Mouse (Mus musculus): ENCODE measurements at regions not wholly inside any gene's neighbourhood (a gene's known extent, or its start where the extent isn't known, plus 50 kb on each side); places are given as distances from the start of the nearest gene placed in this dataset.

GRCm38 (mm10) chr17:64994483-64994882, 158.6 kb upstream of the 4930583I09Rik start:
- no peak overlapping the region for H3ac ChIP-seq (ENCODE audit: control insufficient read depth, insufficient read length)
- H3K4me3 ChIP-seq = no peak overlapping the region
- no peaks in the 10 kb centered on the region for H3K27me3 ChIP-seq (ENCODE audit: control insufficient read depth, insufficient read depth, insufficient read length)
- no peak overlapping the region for H3K4me2 ChIP-seq (ENCODE audit: low read depth)
- no peaks in the 10 kb centered on the region for H3K36me3 ChIP-seq (ENCODE audit: control insufficient read depth, insufficient read depth)
- TF ChIP-seq SRF (IDR thresholded peaks at IDR 0.05; ENCODE audit: control insufficient read depth, insufficient read length, low read depth) = no peak
- TF ChIP-seq USF1 (IDR thresholded peaks at IDR 0.05; ENCODE audit: low read depth) = no peak
- TF ChIP-seq REST (IDR thresholded peaks at IDR 0.05; ENCODE audit: insufficient read depth, insufficient read length) = peak; percentile 62
- TF ChIP-seq POLR2A (IDR thresholded peaks at IDR 0.05; ENCODE audit: insufficient read length, low read depth) = no peak
- no peak for TF ChIP-seq TCF3 (IDR thresholded peaks at IDR 0.05; ENCODE audit: insufficient read length, low read depth)
- no peak for TF ChIP-seq MYOD1 (IDR thresholded peaks at IDR 0.05; ENCODE audit: control insufficient read depth in 1 of 3, insufficient read length in 2 of 3, low read depth in 2 of 3)
- no peaks in the 10 kb centered on the region for H3K79me2 ChIP-seq (ENCODE audit: control insufficient read depth, insufficient read depth)

GRCm38 (mm10) chr17:64991262-64991661, 155.4 kb upstream of the 4930583I09Rik start:
- no peak overlapping the region for H3ac ChIP-seq (ENCODE audit: control insufficient read depth, insufficient read length)
- no peak overlapping the region for H3K4me3 ChIP-seq
- H3K27me3 ChIP-seq (ENCODE audit: control insufficient read depth, insufficient read depth, insufficient read length) = no peaks in the 10 kb centered on the region
- peak overlapping the region; percentile 52 for H3K4me2 ChIP-seq (ENCODE audit: low read depth)
- no peak for TF ChIP-seq E2F4 (IDR thresholded peaks at IDR 0.05; ENCODE audit: insufficient read depth)
- peak in 1 of 3 experiments; percentile 63 for TF ChIP-seq MYOG (IDR thresholded peaks at IDR 0.05; ENCODE audit: control insufficient read depth in 1 of 3, insufficient read depth in 1 of 3, insufficient read length in 2 of 3, low read depth in 2 of 3)
- peak; percentile 71 for TF ChIP-seq TCF12 (IDR thresholded peaks at IDR 0.05; ENCODE audit: insufficient read depth, poor library complexity, severe bottlenecking)
- TF ChIP-seq POLR2A (IDR thresholded peaks at IDR 0.05; ENCODE audit: insufficient read length, low read depth) = no peak
- TF ChIP-seq MYOD1 (IDR thresholded peaks at IDR 0.05; ENCODE audit: control insufficient read depth in 1 of 3, insufficient read length in 2 of 3, low read depth in 2 of 3) = peak; percentile 76 to 85 (median 76)
- H3K79me2 ChIP-seq (ENCODE audit: control insufficient read depth, insufficient read depth) = no peaks in the 10 kb centered on the region
- H3K36me3 ChIP-seq (ENCODE audit: control insufficient read depth, insufficient read depth) = no peaks in the 10 kb centered on the region

DNA sequence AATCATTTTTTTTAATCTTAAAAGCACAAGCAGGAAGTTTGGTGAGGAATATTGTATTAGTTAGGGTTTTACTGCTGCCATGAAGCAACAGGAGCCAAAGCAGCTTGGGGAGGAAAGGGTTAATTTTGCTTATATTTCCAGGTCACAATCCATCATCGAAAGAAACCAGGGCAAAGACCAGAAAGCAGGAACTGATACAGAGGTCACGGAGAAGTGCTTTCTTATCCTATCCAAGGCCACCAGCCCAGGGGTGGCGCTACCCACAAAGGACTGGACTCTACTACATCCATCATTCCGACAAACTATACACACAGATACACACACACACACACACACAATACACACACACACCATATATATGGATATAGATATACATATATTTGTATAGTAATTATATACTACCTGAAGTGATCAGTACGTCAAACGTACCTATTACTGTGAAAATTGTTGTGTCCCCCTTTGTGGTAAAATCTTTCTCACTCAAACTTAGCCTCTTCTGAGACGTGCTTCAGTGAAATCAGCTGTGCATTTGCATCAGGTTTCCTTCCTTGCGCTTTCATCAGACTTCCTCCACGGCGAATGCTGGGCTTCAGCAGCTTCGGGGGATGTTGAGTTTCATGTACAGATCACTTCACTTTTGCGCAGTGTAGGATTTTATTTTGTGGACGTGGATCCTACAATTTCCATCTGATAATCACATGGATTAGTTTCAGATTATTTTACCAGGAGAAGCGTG, 148.6 kb upstream of the 4930583I09Rik start:
- H3ac ChIP-seq (ENCODE audit: control insufficient read depth, insufficient read length) = no peak overlapping the region
- H3K27me3 ChIP-seq (ENCODE audit: control insufficient read depth, insufficient read depth, insufficient read length) = no peaks in the 10 kb centered on the region
- H3K4me3 ChIP-seq = no peak overlapping the region
- H3K79me2 ChIP-seq (ENCODE audit: control insufficient read depth, insufficient read depth) = no peaks in the 10 kb centered on the region
- H3K36me3 ChIP-seq (ENCODE audit: control insufficient read depth, insufficient read depth) = no peaks in the 10 kb centered on the region
- no peak for TF ChIP-seq SRF (IDR thresholded peaks at IDR 0.05; ENCODE audit: control insufficient read depth, insufficient read length, low read depth)
- no peak for TF ChIP-seq E2F4 (IDR thresholded peaks at IDR 0.05; ENCODE audit: insufficient read depth)
- TF ChIP-seq REST (IDR thresholded peaks at IDR 0.05; ENCODE audit: insufficient read depth, insufficient read length) = no peak
- no peak for TF ChIP-seq MYOD1 (IDR thresholded peaks at IDR 0.05; ENCODE audit: control insufficient read depth in 1 of 3, insufficient read length in 2 of 3, low read depth in 2 of 3)
- TF ChIP-seq USF1 (IDR thresholded peaks at IDR 0.05; ENCODE audit: low read depth) = no peak
- TF ChIP-seq POLR2AphosphoS2 (IDR thresholded peaks at IDR 0.05; ENCODE audit: insufficient read length, low read depth) = no peak
- no peak for TF ChIP-seq TCF3 (IDR thresholded peaks at IDR 0.05; ENCODE audit: insufficient read length, low read depth)
- TF ChIP-seq MYOG (IDR thresholded peaks at IDR 0.05; ENCODE audit: control insufficient read depth in 1 of 3, insufficient read depth in 1 of 3, insufficient read length in 2 of 3, low read depth in 2 of 3) = no peak
- no peak for TF ChIP-seq POLR2A (IDR thresholded peaks at IDR 0.05; ENCODE audit: insufficient read length, low read depth)
- no peak overlapping the region for H3K4me2 ChIP-seq (ENCODE audit: low read depth)

- no peaks in the 10 kb centered on the region for H3K79me2 ChIP-seq (ENCODE audit: control insufficient read depth, insufficient read depth)
- no peak overlapping the region for H3K4me2 ChIP-seq (ENCODE audit: low read depth)
- H3K36me3 ChIP-seq (ENCODE audit: control insufficient read depth, insufficient read depth) = no peaks in the 10 kb centered on the region
- no peak overlapping the region for H3K4me3 ChIP-seq
- no peaks in the 10 kb centered on the region for H3K27me3 ChIP-seq (ENCODE audit: control insufficient read depth, insufficient read depth, insufficient read length)
- no peak overlapping the region for H3ac ChIP-seq (ENCODE audit: control insufficient read depth, insufficient read length)
- TF ChIP-seq TCF12 (IDR thresholded peaks at IDR 0.05; ENCODE audit: insufficient read depth, poor library complexity, severe bottlenecking) (no peak), SRF (IDR thresholded peaks at IDR 0.05; ENCODE audit: control insufficient read depth, insufficient read length, low read depth) (no peak), REST (IDR thresholded peaks at IDR 0.05; ENCODE audit: insufficient read depth, insufficient read length) (no peak), MAX (IDR thresholded peaks at IDR 0.05; ENCODE audit: low read depth) (no peak), POLR2A (IDR thresholded peaks at IDR 0.05; ENCODE audit: insufficient read length, low read depth) (no peak), TCF3 (IDR thresholded peaks at IDR 0.05; ENCODE audit: insufficient read length, low read depth) (no peak), USF1 (IDR thresholded peaks at IDR 0.05; ENCODE audit: low read depth) (no peak), CEBPB (IDR thresholded peaks at IDR 0.05; ENCODE audit: insufficient read depth, poor library complexity, severe bottlenecking) (no peak), POLR2AphosphoS2 (IDR thresholded peaks at IDR 0.05; ENCODE audit: insufficient read length, low read depth) (no peak), MYOG (IDR thresholded peaks at IDR 0.05; ENCODE audit: control insufficient read depth in 1 of 3, insufficient read depth in 1 of 3, insufficient read length in 2 of 3, low read depth in 2 of 3) (no peak), E2F4 (IDR thresholded peaks at IDR 0.05; ENCODE audit: insufficient read depth) (no peak)
These were observed 147.6 kb upstream of the 4930583I09Rik start for GRCm38 (mm10) chr17:64983480-64983879.

DNA sequence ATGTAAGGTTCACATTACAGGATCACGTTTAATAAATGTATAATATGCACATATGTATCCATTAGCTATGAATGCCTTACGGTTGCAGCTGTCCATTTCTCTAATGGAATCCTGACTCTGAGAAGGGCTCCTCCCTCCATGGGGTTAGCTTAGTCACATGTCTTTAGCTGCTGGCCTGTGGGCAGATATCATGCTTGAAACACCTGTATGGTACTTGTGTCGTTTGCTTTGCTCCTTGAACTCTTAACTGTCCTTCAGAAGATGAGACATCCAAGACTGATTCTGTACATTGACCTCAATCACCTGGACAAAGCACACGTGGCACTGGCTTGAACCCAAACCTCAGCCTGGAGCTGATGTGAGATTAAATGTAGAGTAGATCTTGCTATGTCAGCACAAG, 128.3 kb upstream of the 4930583I09Rik start:
- Histone ChIP-seq H3K27me3 (ENCODE audit: control insufficient read depth, insufficient read depth, insufficient read length) (no peaks in the 10 kb centered on the region), H3K79me2 (ENCODE audit: control insufficient read depth, insufficient read depth) (no peaks in the 10 kb centered on the region), H3ac (ENCODE audit: control insufficient read depth, insufficient read length) (no peak overlapping the region), H3K4me2 (ENCODE audit: low read depth) (no peak overlapping the region), H3K4me3 (no peak overlapping the region), H3K36me3 (ENCODE audit: control insufficient read depth, insufficient read depth) (no peaks in the 10 kb centered on the region)
- TF ChIP-seq REST (IDR thresholded peaks at IDR 0.05; ENCODE audit: insufficient read depth, insufficient read length) (no peak), MYOD1 (IDR thresholded peaks at IDR 0.05; ENCODE audit: control insufficient read depth in 1 of 3, insufficient read length in 2 of 3, low read depth in 2 of 3) (no peak), MAX (IDR thresholded peaks at IDR 0.05; ENCODE audit: low read depth) (no peak), CEBPB (IDR thresholded peaks at IDR 0.05; ENCODE audit: insufficient read depth, poor library complexity, severe bottlenecking) (no peak)

All from myocyte (in vitro differentiated cells).